Mouse (Mus musculus) G1E (cell line): Measurements from ENCODE around the gene Eif2s1.

Experiments used
- CTCF ChIP-seq: IDR thresholded peaks from 2 replicates; pipeline ENCODE4 v1.5.1; 2012; ENCODE audit warnings: low read depth, low read length, inconsistent platforms, mixed read lengths
- GATA1 ChIP-seq: IDR thresholded peaks from 2 replicates; pipeline ENCODE4 v1.6.1; 2012; ENCODE audit warnings: borderline replicate concordance, low read length, inconsistent platforms, mixed read lengths
- POLR2AphosphoS5 ChIP-seq: IDR thresholded peaks from 2 replicates; pipeline ENCODE4 v1.6.1; 2012; ENCODE audit warnings: low read depth, low read length, inconsistent platforms; ENCODE audit not compliant: insufficient replicate concordance
- TAL1 ChIP-seq: conservative IDR thresholded peaks from 2 replicates; pipeline ENCODE4 v1.6.1; 2012; ENCODE audit warnings: low read depth, low read length, inconsistent platforms, mixed read lengths

DNA sequence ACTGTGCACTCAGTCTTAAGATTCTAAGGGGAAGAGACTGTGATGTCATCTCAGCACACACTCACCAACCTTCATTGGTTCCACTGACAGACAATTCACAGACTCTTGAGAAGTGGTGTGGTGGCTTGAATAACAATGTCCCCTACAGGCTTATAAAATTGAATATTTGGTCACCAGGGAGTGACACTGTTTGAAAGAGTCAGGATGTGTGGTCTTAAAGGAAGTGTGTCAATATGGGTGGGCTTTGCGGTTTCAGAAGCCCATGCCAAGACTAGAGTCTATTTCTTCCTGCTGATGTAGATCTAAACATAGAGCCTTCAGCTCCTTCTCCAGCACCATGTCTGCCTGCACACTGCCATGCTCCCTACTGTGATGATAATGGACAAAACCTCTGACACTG lies 36.2 kb downstream of the Eif2s1 start:
- TF ChIP-seq CTCF (no peak), TAL1 (no peak), GATA1 (no peak), POLR2AphosphoS5 (no peak)
